10 mouse cellular contexts compared by ENCODE assay signal in the genomic region with DNA sequence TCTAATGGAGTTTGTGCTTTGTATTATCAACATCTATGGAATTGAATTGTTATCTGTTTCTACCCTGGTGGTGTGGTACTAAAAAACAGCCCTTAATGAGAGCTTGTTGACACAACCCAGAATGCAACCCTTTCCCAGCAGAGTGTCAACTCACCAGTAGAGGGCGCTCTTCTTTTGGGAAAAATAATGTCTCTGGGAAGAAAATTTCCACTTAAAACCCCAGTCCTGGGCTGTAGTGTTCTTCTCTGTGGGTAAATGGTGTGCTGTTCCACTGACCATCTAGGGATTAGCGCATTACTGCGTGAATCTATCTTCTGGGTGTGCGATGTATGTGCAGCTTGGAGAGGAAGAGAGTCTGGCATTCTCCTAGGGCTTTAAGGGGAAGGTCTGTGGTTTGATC.
A peak's percentile ranks its signal among the peaks of the same experiment; 100 is the strongest.
DNase-seq lines count a peak whose midpoint lies in the region; ATAC-seq and TF ChIP-seq lines count a peak whose summit lies in the region.
"Had no signal": no experiment of that assay in that cellular context is flagged by ENCODE, and none has a peak within 500 bp of the region (broad histone marks: within the 10 kb centered on the region; RNA-seq: fewer than 3 reads in every experiment).

No protein-coding gene starts in this region.

- H3K27ac ChIP-seq in liver, adult 2 months (replicated peaks; ENCODE audit: insufficient read depth, low read depth, low read length), result no peak overlapping the region
- H3K27ac ChIP-seq in liver, embryonic 11.5 days (ENCODE audit: low read depth, low read length), result no peak overlapping the region
- H3K27ac ChIP-seq in hindbrain, embryonic 14.5 days, result no peak overlapping the region
- H3K27ac ChIP-seq in midbrain, embryonic 16.5 days (ENCODE audit: low read length), result no peak overlapping the region
- H3K27ac ChIP-seq: embryonic facial prominence, embryonic 15.5 days; macrophage had no signal

- no peaks in the 10 kb centered on the region for H3K36me3 ChIP-seq in liver, adult 2 months (ENCODE audit: control insufficient read depth, insufficient read depth, low read length)
- H3K36me3 ChIP-seq in liver, embryonic 11.5 days (ENCODE audit: control insufficient read depth, insufficient read depth, low read length), result no peaks in the 10 kb centered on the region
- no peaks in the 10 kb centered on the region for H3K36me3 ChIP-seq in hindbrain, embryonic 14.5 days (replicated peaks; ENCODE audit: control insufficient read depth, insufficient read depth)
- no peaks in the 10 kb centered on the region for H3K36me3 ChIP-seq in midbrain, embryonic 16.5 days (ENCODE audit: control insufficient read depth, insufficient read depth, low read length)
- H3K36me3 ChIP-seq: embryonic facial prominence, embryonic 15.5 days had no signal

- peak; percentile 45 for DNase-seq in liver, adult 2 months (ENCODE audit: extremely low read depth, low read depth, low spot score)
- no peak for DNase-seq in liver, embryonic 11.5 days (ENCODE audit: low spot score)
- DNase-seq in adrenal gland, adult 2 months, result peak; percentile 36
- peak; percentile 44 for DNase-seq in embryo, embryonic 11.5 days (ENCODE audit: low read depth, low spot score)
- peak; percentile 74 for DNase-seq in hindbrain, embryonic 14.5 days (ENCODE audit: low spot score)
- DNase-seq in left cerebral cortex, adult 18-20 months (ENCODE audit: low spot score in 2 of 2), result peak; percentile 61 to 62

- no peak overlapping the region for H3K4me2 ChIP-seq in liver, embryonic 11.5 days
- no peak overlapping the region for H3K4me2 ChIP-seq in hindbrain, embryonic 14.5 days (replicated peaks)
- no peak overlapping the region for H3K4me2 ChIP-seq in midbrain, embryonic 16.5 days (ENCODE audit: low read length)
- H3K4me2 ChIP-seq: embryonic facial prominence, embryonic 15.5 days had no signal

- WGBS in liver, adult 2 months, result 39% methylated on average over 4 of the region's 4 CpGs
- 41% methylated on average over 4 of the region's 4 CpGs for WGBS in liver, embryonic 11.5 days
- 36% methylated on average over 4 of the region's 4 CpGs for WGBS in hindbrain, embryonic 14.5 days
- 41% methylated on average over 4 of the region's 4 CpGs for WGBS in midbrain, embryonic 16.5 days

- H3K4me1 ChIP-seq in liver, adult 2 months (ENCODE audit: control insufficient read depth, insufficient read depth, low read length), result no peaks in the 10 kb centered on the region
- no peaks in the 10 kb centered on the region for H3K4me1 ChIP-seq in liver, embryonic 11.5 days (replicated peaks; ENCODE audit: control insufficient read depth, insufficient read depth, low read length)
- H3K4me1 ChIP-seq in hindbrain, embryonic 14.5 days (replicated peaks; ENCODE audit: control insufficient read depth, insufficient read depth, low read length), result no peaks in the 10 kb centered on the region
- no peaks in the 10 kb centered on the region for H3K4me1 ChIP-seq in midbrain, embryonic 16.5 days (ENCODE audit: control insufficient read depth, insufficient read depth, low read length)

- H3K79me2 ChIP-seq in liver, adult 2 months (ENCODE audit: control insufficient read depth, insufficient read depth, low read length), result no peaks in the 10 kb centered on the region

- no peak for ATAC-seq in liver, embryonic 11.5 days (replicated peaks; ENCODE audit: low FRiP score)
- ATAC-seq in hindbrain, embryonic 14.5 days (ENCODE audit: low FRiP score), result peak; percentile 31; the same call in 1 of the 2 replicates
- ATAC-seq in midbrain, embryonic 16.5 days, result peak; percentile 28; the same call in 1 of the 2 replicates
- ATAC-seq in inflammation-experienced regulatory T-cells, adult 6 months, result no peak

- H3K27me3 ChIP-seq in liver, adult 2 months (ENCODE audit: control insufficient read depth, insufficient read depth, low read length), result no peaks in the 10 kb centered on the region
- H3K27me3 ChIP-seq in liver, embryonic 11.5 days (replicated peaks; ENCODE audit: control insufficient read depth, insufficient read depth, low read length), result no peaks in the 10 kb centered on the region
- H3K27me3 ChIP-seq in hindbrain, embryonic 14.5 days (ENCODE audit: control insufficient read depth, insufficient read depth, low read length), result no peaks in the 10 kb centered on the region
- H3K27me3 ChIP-seq in midbrain, embryonic 16.5 days (ENCODE audit: control insufficient read depth, insufficient read depth, low read depth, low read length), result no peaks in the 10 kb centered on the region
- H3K27me3 ChIP-seq: embryonic facial prominence, embryonic 15.5 days had no signal

- no peaks in the 10 kb centered on the region for H3K9me3 ChIP-seq in liver, embryonic 11.5 days (ENCODE audit: control insufficient read depth, low read length)
- no peaks in the 10 kb centered on the region for H3K9me3 ChIP-seq in hindbrain, embryonic 14.5 days (ENCODE audit: control insufficient read depth, low read length)
- no peaks in the 10 kb centered on the region for H3K9me3 ChIP-seq in midbrain, embryonic 16.5 days (replicated peaks; ENCODE audit: control insufficient read depth, low read length, poor library complexity, severe bottlenecking)
- H3K9me3 ChIP-seq: embryonic facial prominence, embryonic 15.5 days had no signal

- TF ChIP-seq POLR2A in liver, adult 2 months (IDR thresholded peaks at IDR 0.05; ENCODE audit: extremely low read depth, insufficient read depth, low read length), result no peak

- peak; percentile 57 for TF ChIP-seq CTCF in liver, adult 2 months (IDR thresholded peaks at IDR 0.05; ENCODE audit: low read depth, low read length)

- no peak overlapping the region for H3K9ac ChIP-seq in liver, adult 2 months (ENCODE audit: low read depth, low read length)
- H3K9ac ChIP-seq in liver, embryonic 11.5 days (ENCODE audit: low read depth, low read length), result no peak overlapping the region
- no peak overlapping the region for H3K9ac ChIP-seq in hindbrain, embryonic 14.5 days
- H3K9ac ChIP-seq in midbrain, embryonic 16.5 days (ENCODE audit: low read depth, low read length), result 0 out of 2 replicates have a peak overlapping the region, but pooled peaks have one; percentile 10
- H3K9ac ChIP-seq: embryonic facial prominence, embryonic 15.5 days had no signal

- H3K4me3 ChIP-seq in liver, adult 2 months (ENCODE audit: insufficient read depth, low read depth, low read length), result no peak overlapping the region
- no peak overlapping the region for H3K4me3 ChIP-seq in liver, embryonic 11.5 days (ENCODE audit: low read depth, low read length)
- no peak overlapping the region for H3K4me3 ChIP-seq in hindbrain, embryonic 14.5 days (replicated peaks; ENCODE audit: low read length)
- no peak overlapping the region for H3K4me3 ChIP-seq in midbrain, embryonic 16.5 days (ENCODE audit: low read depth, low read length)
- H3K4me3 ChIP-seq: embryonic facial prominence, embryonic 15.5 days had no signal

Comparison
In these comparisons a context has a peak if more than half of its experiments do, and no peak if none do; other contexts are left out.
1. ATAC-seq: peak in hindbrain, embryonic 14.5 days (single experiment) and midbrain, embryonic 16.5 days (single experiment); none in liver, embryonic 11.5 days (single experiment) and inflammation-experienced regulatory T-cells, adult 6 months (single experiment).